Mouse (Mus musculus) erythroblast, embryonic 14.5 days (primary cell): ENCODE data around the gene Elovl5.

Source experiments
- GATA1 ChIP-seq: IDR thresholded peaks from 2 replicates; pipeline ENCODE4 v1.6.1; 2012; ENCODE audit warnings: low read length, inconsistent platforms, mixed read lengths
- TAL1 ChIP-seq: IDR thresholded peaks from 3 replicates; pipeline ENCODE4 v1.6.1; 2012; ENCODE audit warnings: low read length, inconsistent platforms, mixed read lengths

DNA sequence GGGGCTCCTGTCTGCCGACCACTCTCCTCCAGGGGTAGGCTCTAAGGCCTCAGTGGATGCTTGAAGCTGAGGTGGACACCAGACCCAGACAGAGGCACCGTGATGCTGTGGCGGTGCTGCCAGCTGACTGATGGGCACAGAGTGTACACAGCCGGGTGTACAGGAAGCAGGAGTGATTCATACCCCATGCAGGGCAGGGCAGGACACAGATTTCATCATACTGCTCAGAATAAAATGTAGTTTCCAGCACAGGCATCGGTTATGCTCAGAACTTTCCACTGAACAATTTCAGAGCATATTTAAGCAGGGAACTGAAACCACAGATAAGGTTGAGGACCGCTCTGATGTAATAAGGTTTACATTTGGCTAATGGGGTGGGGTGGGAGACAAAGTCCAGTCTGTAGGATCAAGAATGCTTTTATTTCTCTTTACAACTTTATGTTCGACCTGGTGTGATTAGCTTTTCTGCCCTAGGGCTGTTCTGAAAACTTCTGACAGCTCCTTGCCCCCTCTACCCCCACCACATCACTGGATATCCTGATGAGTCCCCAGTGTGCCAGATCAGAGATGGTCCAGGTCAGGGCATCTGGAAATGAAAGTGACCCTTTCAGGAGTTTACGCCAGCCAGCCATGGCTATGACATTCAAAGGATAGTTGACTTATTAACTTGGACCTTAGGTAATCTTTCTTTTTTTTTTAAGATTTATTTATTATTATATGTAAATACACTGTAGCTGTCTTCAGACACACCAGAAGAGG, 105.2 kb downstream of the Elovl5 start:
- TF ChIP-seq GATA1 (no peak), TAL1 (no peak)
